Mouse (Mus musculus) megakaryocyte progenitor cell, adult 5-6 weeks (primary cell): ENCODE measurements at regions not wholly inside any gene's neighbourhood (a gene's known extent, or its start where the extent isn't known, plus 50 kb on each side); places are given as distances from the start of the nearest gene placed in this dataset.

Source experiments
- ATAC-seq: replicated peaks from 2 replicates; pipeline ENCODE4 v1.8.0; 2016; ENCODE audit warnings: mild to moderate bottlenecking, moderate TSS enrichment, inconsistent platforms; ENCODE audit not compliant: poor library complexity

- no peak for ATAC-seq
These were observed 1122.8 kb upstream of the Slc10a2 start for GRCm38 (mm10) chr8:6227901-6228300.

- ATAC-seq, result no peak
These were observed 1120.0 kb upstream of the Slc10a2 start for GRCm38 (mm10) chr8:6225194-6225593.

- no peak for ATAC-seq
These were observed 1102.6 kb upstream of the Slc10a2 start for GRCm38 (mm10) chr8:6207617-6208349.

- ATAC-seq, result no peak
These were observed 1099.0 kb upstream of the Slc10a2 start for GRCm38 (mm10) chr8:6204051-6204745.

GRCm38 (mm10) chr8:6191431-6191830, 1086.3 kb upstream of the Slc10a2 start:
- ATAC-seq, result peak; percentile 96

- peak; percentile 69 for ATAC-seq
These were observed 1083.3 kb upstream of the Slc10a2 start for GRCm38 (mm10) chr8:6188422-6188821.

GRCm38 (mm10) chr8:6186561-6186960, 1081.4 kb upstream of the Slc10a2 start:
- no peak for ATAC-seq

GRCm38 (mm10) chr8:6179602-6180001, 1074.5 kb upstream of the Slc10a2 start:
- no peak for ATAC-seq

- no peak for ATAC-seq
These were observed 1061.3 kb upstream of the Slc10a2 start for GRCm38 (mm10) chr8:6166433-6166832.

- ATAC-seq, result peak; percentile 52
These were observed 1060.1 kb upstream of the Slc10a2 start for GRCm38 (mm10) chr8:6165230-6165629.

- ATAC-seq, result no peak
These were observed 1059.6 kb upstream of the Slc10a2 start for GRCm38 (mm10) chr8:6164758-6165157.

- peak; percentile 61; the same call in 1 of the 2 replicates for ATAC-seq
These were observed 1039.4 kb upstream of the Slc10a2 start for GRCm38 (mm10) chr8:6144588-6144987.

GRCm38 (mm10) chr8:6140090-6140489, 1034.9 kb upstream of the Slc10a2 start:
- peak; percentile 95 for ATAC-seq

GRCm38 (mm10) chr8:6139171-6139570, 1034.0 kb upstream of the Slc10a2 start:
- ATAC-seq, result no peak

- ATAC-seq, result no peak
These were observed 1027.1 kb upstream of the Slc10a2 start for GRCm38 (mm10) chr8:6132243-6132751.

- peak; percentile 58 for ATAC-seq
These were observed 1020.1 kb upstream of the Slc10a2 start for GRCm38 (mm10) chr8:6125265-6125664.

GRCm38 (mm10) chr8:6119506-6119905, 1014.4 kb upstream of the Slc10a2 start:
- ATAC-seq, result peak; percentile 87

GRCm38 (mm10) chr8:6111351-6111750, 1006.2 kb upstream of the Slc10a2 start:
- ATAC-seq, result no peak

GRCm38 (mm10) chr8:6090028-6090427, 984.9 kb upstream of the Slc10a2 start:
- ATAC-seq, result no peak

GRCm38 (mm10) chr8:6043939-6044577, 938.9 kb upstream of the Slc10a2 start:
- no peak for ATAC-seq

- ATAC-seq, result no peak
These were observed 907.1 kb upstream of the Slc10a2 start for GRCm38 (mm10) chr8:6012206-6012605.

- no peak for ATAC-seq
These were observed 906.0 kb upstream of the Slc10a2 start for GRCm38 (mm10) chr8:6011182-6011581.
